Mouse (Mus musculus) limb, embryonic 13.5 days (tissue): Measurements from ENCODE around the gene Olfr1298. TPM values are rescaled to one million over a fixed set of nuclear protein-coding genes. Genes with fewer than 3 reads are reported as not detected.

Experiments
- ATAC-seq: fragments of 200-750 bp; cut with Nextera tagmentation; 2 replicates; pipeline ENCODE4 v1.8.0; 2017; ENCODE audit warnings: low read depth, moderate number of reproducible peaks, moderate TSS enrichment; ENCODE audit not compliant: low FRiP score
- H3K27ac ChIP-seq: fragments of 300-500 bp; sonication (generic); 2 replicates; pipeline ENCODE4 v1.5.1; 2015; ENCODE audit warnings: inconsistent platforms, mild to moderate bottlenecking, moderate library complexity
- H3K27me3 ChIP-seq: fragments of 300-500 bp; sonication (generic); 2 replicates; pipeline ENCODE4 v1.6.1; 2015; ENCODE audit warnings: mild to moderate bottlenecking, inconsistent platforms
- H3K36me3 ChIP-seq: fragments of 300-500 bp; sonication (generic); 2 replicates; pipeline ENCODE4 v1.6.1; 2015; ENCODE audit warnings: inconsistent platforms, mild to moderate bottlenecking, moderate library complexity
- H3K4me1 ChIP-seq: fragments of 300-500 bp; sonication (generic); 2 replicates; pipeline ENCODE4 v1.6.1; 2015; ENCODE audit warnings: inconsistent platforms
- H3K4me2 ChIP-seq: fragments of 300-500 bp; sonication (generic); replicated peaks from 2 replicates; pipeline ENCODE4 v1.6.1; 2015; ENCODE audit warnings: inconsistent platforms, mild to moderate bottlenecking, moderate library complexity
- H3K4me3 ChIP-seq: fragments of 300-500 bp; sonication (generic); 2 replicates; pipeline ENCODE4 v1.5.1; 2015; ENCODE audit warnings: moderate library complexity, mild to moderate bottlenecking, inconsistent platforms
- H3K9ac ChIP-seq: fragments of 300-500 bp; sonication (generic); 2 replicates; pipeline ENCODE4 v1.6.1; 2015; ENCODE audit warnings: mild to moderate bottlenecking, inconsistent platforms
- H3K9me3 ChIP-seq: fragments of 300-500 bp; sonication (generic); 2 replicates; pipeline ENCODE4 v1.6.1; 2016; ENCODE audit warnings: inconsistent platforms
- WGBS: fragments of 180-500 bp; shearing (Covaris S2); methylation state at CpG from one replicate; pipeline ENCODE4 v1.1.7; 2015; 5-methylcytosine and 5-hydroxymethylcytosine counted together
- polyA plus RNA-seq: library from polyadenylated mRNA; unstranded; fragments of >200 nt; fragmentation: Nextera tagmentation; extraction: Ambion mirVana; gene quantifications from 2 replicates; pipeline ENCODE4 v1.2.1, GENCODE M21; 2015

The Olfr1298 gene
- not detected in 2 replicates for polyA plus RNA-seq

- Histone ChIP-seq H3K27me3 (no peaks in the 10 kb centered on the region), H3K9ac (no peak within 1 kb of the TSS), H3K27ac (no peak within 1 kb of the TSS), H3K9me3 (no peaks in the 10 kb centered on the region), H3K4me2 (no peak within 1 kb of the TSS), H3K4me1 (no peaks in the 10 kb centered on the region), H3K36me3 (no peaks in the 10 kb centered on the region), H3K4me3 (no peak within 1 kb of the TSS)
- 81% methylated on average over 1 of the region's 1 CpGs for WGBS
- no peak for ATAC-seq
These were observed at the start of gene Olfr1298 for GRCm38 (mm10) chr2:111649101-111649500. Olfr1298 (minus strand) TSS chr2:111649201.

- no peak within 1 kb of the TSS for H3K9ac ChIP-seq
- 0 out of 2 replicates have a peak, but pooled peaks cover 3% of the 10 kb centered on the region for H3K9me3 ChIP-seq
- no peak within 1 kb of the TSS for H3K4me3 ChIP-seq
- ATAC-seq = no peak
- H3K36me3 ChIP-seq = no peaks in the 10 kb centered on the region
- H3K4me2 ChIP-seq = no peak within 1 kb of the TSS
- no peaks in the 10 kb centered on the region for H3K27me3 ChIP-seq
- H3K4me1 ChIP-seq = no peaks in the 10 kb centered on the region
- WGBS = 80% methylated on average over 4 of the region's 4 CpGs
- no peak within 1 kb of the TSS for H3K27ac ChIP-seq
These were observed 12.1 kb upstream of the Olfr1298 start, which contains the start of gene Olfr1299 for GRCm38 (mm10) chr2:111661119-111661518. Olfr1299 (plus strand) TSS chr2:111661419.

GRCm38 (mm10) chr2:111626397-111626796 lies 22.6 kb downstream of the Olfr1298 start, which contains the start of gene Olfr1297:
Olfr1297 (minus strand) TSS chr2:111626497.
- no peak within 1 kb of the TSS for H3K9ac ChIP-seq
- no peak within 1 kb of the TSS for H3K4me2 ChIP-seq
- H3K27ac ChIP-seq = no peak within 1 kb of the TSS
- H3K4me3 ChIP-seq = no peak within 1 kb of the TSS
- H3K4me1 ChIP-seq = no peaks in the 10 kb centered on the region
- ATAC-seq = no peak
- H3K9me3 ChIP-seq = no peaks in the 10 kb centered on the region
- 74% methylated on average over 1 of the region's 1 CpGs for WGBS
- no peaks in the 10 kb centered on the region for H3K36me3 ChIP-seq
- no peaks in the 10 kb centered on the region for H3K27me3 ChIP-seq

Other genes with a start within 250 kb of the Olfr1298 start
- gene Olfr1286, start 226.1 kb downstream of the Olfr1298 start, polyA plus RNA-seq = not detected in 2 replicates
- gene Olfr1287, start 200.1 kb downstream of the Olfr1298 start, polyA plus RNA-seq = not detected in 2 replicates
- not detected in 2 replicates for gene Olfr1288, start 175.1 kb downstream of the Olfr1298 start, polyA plus RNA-seq
- not detected in 2 replicates for gene Olfr1289, start 168.4 kb downstream of the Olfr1298 start, polyA plus RNA-seq
- gene Olfr1290, start 155.4 kb downstream of the Olfr1298 start, polyA plus RNA-seq = not detected in 2 replicates
- gene Olfr1291-ps1, start 152.0 kb downstream of the Olfr1298 start, polyA plus RNA-seq = not detected in 2 replicates
- not detected in 2 replicates for gene Olfr1293-ps, start 124.0 kb downstream of the Olfr1298 start, polyA plus RNA-seq
- not detected in 2 replicates for gene Olfr1294, start 108.9 kb downstream of the Olfr1298 start, polyA plus RNA-seq
- not detected in 2 replicates for gene Olfr1295, start 79.5 kb downstream of the Olfr1298 start, polyA plus RNA-seq
- not detected in 2 replicates for gene Olfr1297, start 22.7 kb downstream of the Olfr1298 start, polyA plus RNA-seq
- gene Olfr1299, start 12.2 kb upstream of the Olfr1298 start, polyA plus RNA-seq = not detected in 2 replicates
- gene Olfr1301, start 101.8 kb upstream of the Olfr1298 start, polyA plus RNA-seq = not detected in 2 replicates
- not detected in 2 replicates for gene Olfr1302, start 128.2 kb upstream of the Olfr1298 start, polyA plus RNA-seq
- not detected in 2 replicates for gene Olfr1303, start 171.1 kb upstream of the Olfr1298 start, polyA plus RNA-seq
- not detected in 2 replicates for gene Olfr1305, start 227.9 kb upstream of the Olfr1298 start, polyA plus RNA-seq